Mouse (Mus musculus) cerebellum, postnatal 4 days (tissue): ENCODE data around the gene Mapkapk2.

Experiments
- DNase-seq, 2 experiments: peaks; one replicate each; pipeline ENCODE4 v3.0.0; 2022; ENCODE audit warnings: low spot score in 2 of 2, mixed read lengths in 1 of 2

Gene Mapkapk2

DNA sequence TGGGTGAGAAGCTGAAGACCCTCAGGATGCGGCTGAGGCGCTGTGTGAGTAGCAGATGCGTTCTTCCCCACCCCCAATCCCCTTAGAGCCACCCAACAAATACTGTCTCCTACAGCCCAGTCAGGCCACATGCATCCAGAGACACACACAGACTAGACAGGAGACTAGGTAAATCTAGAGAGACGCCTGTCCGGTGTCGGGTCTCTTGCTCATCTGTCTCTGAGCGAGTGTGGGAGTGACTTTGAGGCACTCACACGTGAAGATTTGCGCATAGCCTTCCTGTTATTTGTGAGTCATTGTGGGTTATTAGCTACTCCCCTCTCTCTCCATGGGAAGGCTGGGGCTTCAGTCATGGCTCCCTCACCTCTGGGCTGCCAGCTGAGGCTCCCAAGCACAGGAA lies 76.2 kb downstream of the Mapkapk2 start:
- DNase-seq: no peak

DNA sequence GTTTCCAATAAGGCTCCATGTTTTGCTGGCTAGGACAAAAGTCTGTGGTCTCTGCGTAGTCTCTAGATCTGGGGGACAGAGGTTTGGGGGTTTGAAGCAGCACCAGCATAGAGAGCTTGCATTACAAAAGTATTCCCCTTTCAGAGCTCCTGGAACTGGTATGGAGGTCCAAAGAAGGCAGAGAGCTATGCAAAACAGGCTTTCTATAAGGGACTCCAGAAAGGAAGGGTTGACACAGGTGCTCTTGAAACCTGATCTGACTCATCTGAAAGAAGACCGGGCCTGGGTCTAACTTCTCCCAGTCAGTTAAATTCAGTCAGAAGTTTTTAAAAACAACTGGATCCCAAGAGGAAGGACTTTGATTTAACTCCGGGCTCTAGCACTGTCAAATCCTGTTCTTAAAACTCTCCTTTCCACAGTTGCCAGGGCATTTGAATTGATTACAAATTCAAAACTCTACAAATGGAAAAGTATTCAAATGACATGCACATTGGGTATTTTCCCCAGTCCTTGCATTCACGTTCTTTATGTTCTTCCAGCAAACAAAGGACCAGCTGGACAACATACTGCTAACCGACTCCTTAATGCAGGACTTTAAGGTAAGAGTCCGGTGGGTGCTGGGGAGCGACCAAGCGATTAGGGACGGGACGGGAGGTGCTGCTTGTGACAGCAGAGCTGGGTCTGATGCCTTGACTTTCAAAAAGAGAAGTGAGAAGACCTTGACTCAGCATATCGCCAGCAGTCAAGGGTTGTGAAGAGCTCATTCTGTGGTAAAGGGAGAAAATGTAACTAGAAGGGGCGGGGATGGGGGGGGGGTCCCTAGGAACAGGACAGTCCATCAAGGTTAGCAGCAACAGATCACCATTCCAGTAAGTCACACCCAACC lies 77.0 kb downstream of the Mapkapk2 start:
- no peak for DNase-seq

DNA sequence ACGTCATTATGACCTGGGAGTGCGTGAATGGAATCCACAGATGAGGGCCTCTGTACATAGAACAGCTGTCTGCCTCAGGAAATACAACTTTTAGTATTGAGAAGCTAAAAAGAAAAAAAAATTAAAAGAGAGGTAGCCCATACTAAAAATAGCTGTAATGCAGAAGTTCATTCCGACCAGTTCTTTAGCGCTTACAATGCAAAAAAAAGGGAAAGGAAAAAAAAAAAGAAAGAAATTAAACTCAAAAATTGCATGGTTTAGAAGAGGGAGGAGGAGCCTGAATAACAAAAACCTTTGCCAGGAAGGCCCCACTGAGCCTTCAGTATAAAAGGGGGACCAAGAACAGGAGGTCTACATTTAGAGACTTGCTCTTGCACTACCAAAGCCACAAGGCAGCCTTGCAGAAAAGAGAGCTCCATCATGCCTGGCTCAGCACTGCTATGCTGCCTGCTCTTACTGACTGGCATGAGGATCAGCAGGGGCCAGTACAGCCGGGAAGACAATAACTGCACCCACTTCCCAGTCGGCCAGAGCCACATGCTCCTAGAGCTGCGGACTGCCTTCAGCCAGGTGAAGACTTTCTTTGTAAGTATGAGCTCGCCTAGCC lies 78.0 kb downstream of the Mapkapk2 start, which contains the start of gene Il10:
TSS of gene Il10 (plus strand) at position 354 of the 607 bp plus-strand sequence.
- DNase-seq: no peak

DNA sequence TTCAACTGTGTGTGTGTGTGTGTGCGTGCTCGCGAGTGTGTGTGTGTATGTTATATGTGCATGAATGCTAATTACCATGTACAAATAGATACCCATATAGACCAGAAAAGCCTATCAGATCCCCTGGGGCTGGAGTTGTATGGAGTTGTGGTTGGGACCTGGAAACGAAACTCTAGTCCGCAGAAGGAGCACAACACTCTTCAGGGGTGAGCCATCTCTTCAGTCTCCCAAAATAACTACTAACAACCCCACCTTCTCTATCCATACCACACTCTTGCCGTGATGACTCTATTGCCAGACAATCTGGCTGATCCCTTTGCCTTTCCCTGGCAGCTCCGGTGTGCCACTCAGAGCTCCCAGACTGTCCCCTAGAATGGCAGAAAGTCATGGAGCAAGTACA lies 81.7 kb downstream of the Mapkapk2 start:
- DNase-seq: no peak

DNA sequence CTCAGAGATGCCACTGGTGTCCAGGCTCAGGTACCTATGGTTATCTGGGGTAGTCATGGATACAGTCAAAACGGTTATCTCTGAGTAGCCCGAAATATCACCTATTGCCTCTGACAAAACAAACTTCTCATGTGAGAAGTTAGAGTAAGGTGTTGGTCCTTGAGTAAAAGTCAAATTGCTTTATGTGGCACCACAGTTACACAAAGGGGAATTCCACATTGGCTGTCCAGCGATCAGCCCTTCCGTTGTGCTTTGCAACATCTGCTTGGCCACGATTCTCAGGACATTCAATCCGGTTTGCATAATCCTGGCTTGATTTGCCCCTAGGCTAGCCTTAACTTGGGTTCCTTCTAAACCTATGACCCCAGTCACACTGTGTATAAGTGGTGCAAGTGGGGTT lies 82.3 kb downstream of the Mapkapk2 start:
- DNase-seq: no peak

DNA sequence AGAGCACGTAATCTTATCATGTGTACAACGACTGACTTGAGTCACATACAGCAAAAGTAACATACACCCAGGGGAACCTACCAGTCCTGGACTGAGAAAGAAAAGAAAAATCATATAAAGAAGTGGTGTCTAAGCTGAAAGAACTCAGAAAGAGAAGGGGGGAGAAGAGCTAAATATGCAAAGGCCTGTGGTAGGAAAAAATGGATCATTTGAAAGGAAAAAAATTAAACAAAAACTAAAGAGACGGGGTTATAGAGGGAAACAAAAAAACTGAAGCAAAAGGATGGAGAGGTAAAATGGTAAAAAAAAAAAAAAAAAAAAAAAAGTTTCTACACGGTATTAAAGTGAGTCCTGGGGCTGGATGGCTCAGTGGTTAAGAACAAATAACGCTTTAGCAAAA lies 83.7 kb downstream of the Mapkapk2 start:
- DNase-seq: no peak

DNA sequence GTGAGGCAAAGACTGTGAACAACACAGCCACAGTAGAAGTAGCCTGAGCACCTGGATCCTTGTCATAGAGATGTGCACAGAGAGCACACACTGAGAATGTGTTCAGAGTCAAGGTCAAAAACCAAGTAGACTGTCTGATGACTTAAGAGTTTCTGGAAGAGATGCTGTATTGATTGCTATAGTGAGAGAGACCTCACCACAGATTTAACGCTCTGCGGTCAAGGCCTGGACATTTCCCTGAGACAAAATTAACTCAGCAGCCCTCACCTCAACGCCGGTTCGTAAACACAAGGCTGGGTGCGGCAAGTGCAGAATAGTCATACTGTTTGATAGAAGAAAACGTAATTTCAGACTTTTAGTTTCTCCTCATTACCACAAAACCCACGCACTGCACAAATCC lies 85.1 kb downstream of the Mapkapk2 start:
- DNase-seq: no peak

DNA sequence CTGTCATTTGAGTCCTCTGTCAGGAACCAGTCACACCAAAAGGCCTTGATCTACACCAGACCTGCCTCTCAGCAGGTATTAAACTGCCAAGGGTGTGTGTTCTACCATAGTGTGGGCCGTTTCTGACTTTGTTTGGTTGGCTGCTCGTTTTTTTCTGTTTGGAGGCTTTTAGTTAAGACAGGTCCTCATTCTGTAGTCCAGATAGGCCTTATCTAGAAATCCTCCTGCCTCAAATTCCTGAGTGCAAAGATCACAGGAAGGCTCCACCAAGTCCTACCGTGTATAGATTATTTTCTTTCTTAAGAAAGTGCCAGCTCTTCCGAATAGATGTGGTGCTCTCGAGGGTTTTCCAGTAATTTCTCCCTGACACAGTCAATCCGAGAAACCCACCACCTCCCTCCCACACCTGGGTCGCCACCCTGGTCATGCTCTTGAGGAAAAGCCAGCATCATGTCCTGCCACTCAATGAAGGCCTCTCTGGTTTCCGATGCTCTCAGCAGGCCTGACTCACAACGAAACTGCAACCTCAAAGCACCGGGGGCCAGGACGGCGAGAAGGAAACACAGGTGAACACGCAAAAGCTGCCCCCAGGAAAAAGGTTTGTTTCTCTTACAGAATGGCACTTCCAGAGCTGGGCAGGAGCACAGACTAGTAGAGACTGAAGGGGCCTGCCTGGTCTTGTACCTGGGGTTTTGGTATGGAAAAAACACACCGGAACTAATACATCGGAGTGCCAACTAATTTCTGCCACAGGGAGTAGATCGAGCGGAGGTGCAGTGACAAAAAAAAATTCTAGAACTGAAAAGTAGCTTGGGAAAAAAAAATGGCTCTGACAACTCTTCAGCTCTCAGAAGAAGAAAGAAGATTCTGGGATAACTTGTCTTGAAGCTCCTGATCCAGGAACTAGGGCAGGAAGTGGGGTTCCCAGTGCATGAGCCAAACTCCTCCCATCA lies 87.1 kb downstream of the Mapkapk2 start:
- no peak for DNase-seq

DNA sequence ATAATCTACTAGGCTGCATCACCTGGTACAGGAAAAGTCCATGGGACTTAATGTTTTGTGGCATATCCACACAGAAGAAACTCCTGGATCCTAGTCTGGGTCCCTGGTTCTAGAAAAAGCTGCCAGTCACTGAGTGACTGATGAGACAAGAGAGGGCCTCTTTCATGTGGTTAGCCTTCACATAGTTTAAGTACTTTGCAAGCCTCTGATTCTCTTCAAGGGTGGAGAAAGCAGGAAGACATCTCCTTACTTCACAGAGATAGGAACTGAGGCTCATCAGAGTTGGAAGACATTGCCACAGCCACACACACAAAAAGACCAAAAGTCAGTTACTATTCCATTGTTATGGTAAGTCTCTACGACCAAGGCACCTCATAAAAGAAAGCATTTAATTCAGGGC lies 91.6 kb downstream of the Mapkapk2 start:
- DNase-seq: no peak
